ENCODE assay signal across 10 mouse cellular contexts in the genomic region with DNA sequence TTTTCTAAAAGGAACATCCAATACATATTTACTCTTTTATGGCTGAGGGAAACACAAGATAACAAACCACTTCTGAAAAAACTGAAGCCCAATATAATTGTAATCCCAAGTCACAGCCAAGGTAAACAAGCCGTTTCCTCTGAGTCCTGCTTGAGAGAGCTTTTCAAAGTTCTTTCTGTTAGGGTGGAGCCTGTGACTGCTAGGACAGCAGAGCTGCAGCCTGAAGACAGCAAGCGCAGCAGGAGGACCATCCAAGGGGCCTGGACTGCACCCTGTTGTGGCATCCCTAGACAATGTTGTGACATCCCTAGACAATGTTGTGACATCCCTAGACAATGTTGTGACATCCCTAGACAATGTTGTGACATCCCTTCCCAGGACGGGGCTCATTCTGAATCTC.
DNase-seq lines count a peak whose midpoint lies in the region; ATAC-seq and TF ChIP-seq lines count a peak whose summit lies in the region.
"Had no signal": no experiment of that assay in that cellular context is flagged by ENCODE, and none has a peak within 500 bp of the region (broad histone marks: within the 10 kb centered on the region; RNA-seq: fewer than 3 reads in every experiment).

No protein-coding gene starts in this region.

- H3K4me3 ChIP-seq in kidney, postnatal 0 days (replicated peaks; ENCODE audit: low read depth, low read length), result no peak overlapping the region
- H3K4me3 ChIP-seq: midbrain, embryonic 15.5 days had no signal

- 58% methylated on average over 3 of the region's 3 CpGs for WGBS in kidney, postnatal 0 days

- DNase-seq in kidney, adult 11 months, result peak; percentile 28
- no peak for DNase-seq in kidney, adult 18-20 months
- DNase-seq in heart, adult 8-10 months (ENCODE audit: low spot score), result peak; percentile 79
- DNase-seq in kidney, postnatal 0 days (ENCODE audit: low spot score), result peak; percentile 92
- DNase-seq in embryo, embryonic 9.5 days (ENCODE audit: extremely low spot score), result no peak
- no peak for DNase-seq in cerebellum, adult 11 months
- no peak for DNase-seq in cerebellum, adult 9-11 months
- DNase-seq: right cerebral cortex, postnatal 25 days had no signal

- no peaks in the 10 kb centered on the region for H3K27me3 ChIP-seq in kidney, postnatal 0 days (ENCODE audit: insufficient read depth, low read length)
- H3K27me3 ChIP-seq: midbrain, embryonic 15.5 days had no signal

- no peak overlapping the region for H3K9ac ChIP-seq in kidney, postnatal 0 days (ENCODE audit: low read depth, low read length)
- H3K9ac ChIP-seq: midbrain, embryonic 15.5 days had no signal

- no peak for TF ChIP-seq CTCF in kidney, postnatal 0 days (IDR thresholded peaks at IDR 0.05; ENCODE audit: low read depth)

- H3K4me1 ChIP-seq in kidney, postnatal 0 days (replicated peaks; ENCODE audit: insufficient read depth, low read length), result peaks cover 30% of the 10 kb centered on the region
- H3K4me1 ChIP-seq: midbrain, embryonic 15.5 days had no signal

- ATAC-seq in kidney, postnatal 0 days (replicated peaks; ENCODE audit: low FRiP score, low read depth), result no peak
- peak; percentile 45 for ATAC-seq in monocyte, adult 5-6 weeks (replicated peaks; ENCODE audit: insufficient number of reproducible peaks, low FRiP score, low TSS enrichment, poor library complexity, severe bottlenecking)
- ATAC-seq: midbrain, embryonic 15.5 days had no signal

- H3K4me2 ChIP-seq in kidney, postnatal 0 days (ENCODE audit: low read length), result no peak overlapping the region
- H3K4me2 ChIP-seq: midbrain, embryonic 15.5 days had no signal

- peak overlapping the region; percentile 54; the same call in 1 of the 2 replicates for H3K27ac ChIP-seq in kidney, postnatal 0 days
- H3K27ac ChIP-seq: midbrain, embryonic 15.5 days had no signal

- no peaks in the 10 kb centered on the region for H3K36me3 ChIP-seq in kidney, postnatal 0 days (ENCODE audit: insufficient read depth, low read length)
- H3K36me3 ChIP-seq: midbrain, embryonic 15.5 days had no signal

- no peaks in the 10 kb centered on the region for H3K9me3 ChIP-seq in kidney, postnatal 0 days (replicated peaks; ENCODE audit: low read length)
- H3K9me3 ChIP-seq: midbrain, embryonic 15.5 days had no signal

Comparison
In these comparisons a context has a peak if more than half of its experiments do, and no peak if none do; other contexts are left out.
1. DNase-seq: peak in kidney, adult 11 months (single experiment), heart, adult 8-10 months (single experiment) and kidney, postnatal 0 days (single experiment); none in kidney, adult 18-20 months (single experiment), embryo, embryonic 9.5 days (single experiment), cerebellum, adult 11 months (single experiment) and cerebellum, adult 9-11 months (single experiment).